Mouse (Mus musculus) granulocyte monocyte progenitor cell, adult 5-6 weeks (primary cell): ENCODE results near the gene Emp1. TPM values are rescaled to one million over a fixed set of nuclear protein-coding genes. Genes with fewer than 3 reads are reported as not detected.

Experiments
- ATAC-seq: replicated peaks from 2 replicates; pipeline ENCODE4 v1.8.0; 2016; ENCODE audit warnings: mild to moderate bottlenecking, moderate TSS enrichment, inconsistent platforms; ENCODE audit not compliant: poor library complexity, severe bottlenecking
- total RNA-seq, 2 experiments: library from RNA; stranded (forward) in 1 of 2; stranded (reverse) in 1 of 2; fragments of 200-712, 200-1000 nt in 1 of 2; fragments of >200 nt in 1 of 2; fragmentation: Nextera tagmentation in 1 of 2; gene quantifications; 2 replicates each; pipeline ENCODE4 v1.2.3; 2014 to 2017

Emp1 gene
- total RNA-seq, 2 experiments from 2014 or later: not detected

DNA sequence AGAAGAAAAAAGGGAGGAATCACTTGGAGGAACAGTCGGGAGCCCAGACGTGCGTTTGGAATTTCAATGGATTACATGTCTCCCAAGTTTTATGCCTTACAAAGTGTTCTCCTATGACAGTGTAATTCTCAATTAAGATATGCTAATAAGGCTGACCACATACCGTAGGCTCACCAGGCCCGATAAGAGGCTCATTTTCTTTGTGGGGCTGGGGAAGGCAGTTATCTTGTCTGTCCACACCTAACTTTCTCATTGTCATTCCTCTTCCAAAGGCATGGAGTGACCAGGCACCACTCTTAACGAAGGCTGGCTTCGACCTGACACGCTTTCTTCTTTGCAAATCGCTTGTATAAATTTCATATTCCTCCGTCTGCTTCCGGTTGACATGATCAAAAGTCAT, 42.7 kb downstream of the Emp1 start:
- no peak for ATAC-seq

DNA sequence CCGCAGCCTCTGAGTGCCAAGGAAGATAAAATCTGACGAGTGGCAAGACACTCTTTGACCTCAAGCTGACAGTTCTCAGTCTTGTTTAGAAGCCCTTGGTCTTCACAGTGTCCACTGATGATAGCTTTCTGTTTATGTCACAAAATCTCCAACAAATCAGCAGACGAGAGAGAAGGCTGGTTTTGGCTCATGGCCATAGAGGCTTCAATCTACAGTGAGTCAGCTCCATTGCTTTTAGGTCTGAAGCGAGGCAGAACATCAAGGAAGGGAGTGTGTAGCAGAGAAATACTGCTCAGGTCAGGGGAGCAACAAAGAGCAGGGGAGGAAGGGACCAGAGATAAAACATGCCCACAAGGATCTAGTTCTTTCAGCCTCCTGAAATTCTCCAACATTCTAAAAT, 45.0 kb downstream of the Emp1 start:
- no peak for ATAC-seq

DNA sequence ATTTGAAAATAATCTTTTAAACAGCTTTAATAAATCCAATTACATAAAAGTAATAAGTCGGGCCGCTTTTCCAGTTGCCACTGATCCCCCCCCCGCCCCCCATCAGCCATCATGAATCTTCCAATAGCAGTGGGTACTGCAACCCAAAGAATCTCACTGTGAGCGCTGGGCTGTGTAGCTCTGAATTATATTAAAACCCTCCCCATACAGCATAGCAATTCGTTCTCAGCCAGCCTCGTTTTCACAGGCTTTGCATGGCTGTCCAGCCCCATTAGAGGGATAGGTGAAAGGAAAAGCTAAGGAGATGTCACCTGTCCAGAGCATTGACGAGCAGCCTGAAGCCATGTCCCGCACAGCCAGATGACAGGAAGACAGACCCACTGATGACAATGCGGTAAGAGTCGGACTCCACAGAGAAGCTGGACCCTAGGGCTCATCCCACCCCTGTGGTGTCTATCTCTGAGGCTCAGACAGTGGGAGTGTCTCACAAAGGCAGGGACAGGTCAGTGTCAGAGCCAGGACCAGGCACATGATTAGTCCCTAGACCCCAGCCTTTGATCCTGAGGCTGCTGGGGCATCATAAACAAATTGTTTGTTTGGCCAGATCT, 49.5 kb downstream of the Emp1 start:
- ATAC-seq: no peak

DNA sequence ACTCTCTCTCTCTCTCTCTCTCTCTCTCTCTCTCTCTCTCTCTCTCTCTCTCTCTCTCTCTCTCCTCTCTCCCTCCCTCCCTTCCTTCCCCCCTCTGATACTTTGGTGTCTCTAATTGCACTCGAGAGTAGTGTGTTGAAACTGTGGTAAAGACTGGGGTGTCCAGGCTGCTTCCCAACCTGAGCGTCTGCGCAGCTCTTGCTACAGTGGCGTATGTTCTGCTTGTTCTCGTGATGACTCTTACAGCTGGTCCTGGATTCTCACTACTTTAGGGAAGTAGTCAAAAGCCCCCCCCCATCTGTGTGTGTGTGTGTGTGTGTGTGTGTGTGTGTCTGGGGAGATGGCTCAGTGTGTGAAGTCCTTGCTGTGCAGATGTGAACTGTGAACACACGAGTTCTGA, 50.3 kb downstream of the Emp1 start:
- ATAC-seq: peak; percentile 86

DNA sequence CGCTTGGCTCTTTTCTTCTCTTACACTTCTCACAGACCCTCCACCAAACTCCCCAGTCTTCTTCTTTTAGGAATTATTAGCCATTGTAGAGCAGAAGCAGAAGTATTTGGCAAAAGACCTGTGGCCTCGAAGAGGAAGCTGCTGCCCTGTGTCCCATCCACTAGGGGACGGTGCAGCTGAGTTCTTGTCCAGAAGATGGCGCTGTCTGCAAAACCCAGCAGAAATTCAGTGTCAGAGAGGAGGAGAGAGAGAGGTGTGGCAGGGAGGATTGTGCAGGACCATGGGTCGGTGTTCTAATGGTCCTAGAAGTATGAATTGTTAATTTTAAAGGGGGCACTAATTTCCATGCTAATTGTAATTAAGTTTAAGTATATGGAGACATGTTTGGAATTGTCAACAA, 55.1 kb downstream of the Emp1 start:
- peak; percentile 66 for ATAC-seq

DNA sequence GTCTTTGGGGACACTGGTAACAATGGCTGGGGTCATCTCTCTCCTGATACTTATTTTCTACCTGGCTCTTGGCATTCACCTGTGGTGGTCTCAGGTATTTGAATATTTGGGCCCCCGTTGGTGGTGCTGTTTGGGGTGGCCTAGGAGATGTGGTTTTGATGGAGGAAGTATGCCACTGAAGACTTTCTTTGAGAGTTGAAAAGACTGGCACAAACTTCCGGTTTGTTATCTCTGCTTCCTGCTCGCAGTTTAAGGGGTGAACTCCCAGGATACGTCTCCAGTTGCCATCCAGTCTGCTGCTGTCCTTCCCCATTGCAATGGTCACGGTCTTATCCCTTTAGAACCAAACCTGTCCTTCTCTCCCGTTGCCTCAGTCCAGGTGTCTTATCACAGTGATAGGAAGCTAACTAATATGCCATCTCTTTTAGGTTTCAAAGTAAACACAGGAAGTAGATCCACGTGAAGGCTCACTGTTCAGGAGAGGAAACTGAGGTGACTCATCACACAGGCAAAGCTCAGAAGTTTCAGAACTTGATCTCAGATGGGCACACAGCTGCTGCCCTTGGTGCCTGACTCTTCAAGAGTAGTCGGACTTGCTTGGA, 56.0 kb downstream of the Emp1 start:
- peak; percentile 45 for ATAC-seq

DNA sequence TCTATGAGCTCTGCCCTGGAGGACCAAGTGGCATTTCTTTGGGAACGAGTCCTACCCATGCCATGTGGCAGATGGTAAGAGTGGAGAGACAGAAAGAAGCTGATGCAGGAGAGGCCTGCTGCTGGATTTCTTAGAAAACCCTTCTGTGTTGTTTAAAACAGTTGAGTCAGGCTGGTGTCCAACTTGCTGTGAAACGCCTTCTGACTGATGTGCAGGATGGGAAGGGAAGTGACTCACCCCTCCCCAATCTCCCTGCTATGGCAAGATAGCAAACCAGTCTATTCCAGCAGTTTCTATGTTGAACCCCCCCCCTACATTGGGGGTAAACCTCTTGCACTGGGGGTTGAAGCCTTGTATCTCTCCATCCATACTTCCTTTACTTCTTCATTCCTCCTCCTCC, 65.9 kb downstream of the Emp1 start:
- no peak for ATAC-seq

DNA sequence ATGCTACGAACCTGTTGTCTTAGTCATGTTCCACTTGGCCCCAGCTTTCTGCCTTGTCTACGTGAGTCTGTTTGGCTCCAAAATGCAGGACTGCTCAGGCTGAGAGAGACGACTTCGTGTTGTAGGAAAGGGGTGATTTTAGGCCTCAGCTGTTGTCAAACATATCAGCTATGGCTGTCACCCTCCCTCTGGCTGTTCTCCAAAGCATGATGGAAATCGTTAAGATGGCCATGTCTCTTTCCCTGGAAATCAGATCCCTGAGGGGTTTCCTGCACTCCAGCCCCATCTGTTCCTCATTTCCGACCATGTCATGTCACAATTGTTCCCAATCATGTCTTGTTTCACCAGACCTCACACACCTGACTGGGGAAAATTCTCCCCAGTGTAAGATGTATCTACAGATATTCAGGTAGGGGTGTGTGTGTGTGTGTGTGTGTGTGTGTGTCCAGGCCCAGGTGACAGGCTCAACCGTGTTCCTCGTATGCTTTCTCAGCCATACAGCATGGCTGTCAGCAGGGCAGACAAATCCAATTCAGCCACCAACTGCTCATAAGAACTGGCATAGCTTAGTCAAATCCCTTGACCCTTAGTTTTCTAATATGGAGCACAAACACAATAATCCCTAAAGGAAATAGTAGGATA, 67.0 kb downstream of the Emp1 start:
- no peak for ATAC-seq

DNA sequence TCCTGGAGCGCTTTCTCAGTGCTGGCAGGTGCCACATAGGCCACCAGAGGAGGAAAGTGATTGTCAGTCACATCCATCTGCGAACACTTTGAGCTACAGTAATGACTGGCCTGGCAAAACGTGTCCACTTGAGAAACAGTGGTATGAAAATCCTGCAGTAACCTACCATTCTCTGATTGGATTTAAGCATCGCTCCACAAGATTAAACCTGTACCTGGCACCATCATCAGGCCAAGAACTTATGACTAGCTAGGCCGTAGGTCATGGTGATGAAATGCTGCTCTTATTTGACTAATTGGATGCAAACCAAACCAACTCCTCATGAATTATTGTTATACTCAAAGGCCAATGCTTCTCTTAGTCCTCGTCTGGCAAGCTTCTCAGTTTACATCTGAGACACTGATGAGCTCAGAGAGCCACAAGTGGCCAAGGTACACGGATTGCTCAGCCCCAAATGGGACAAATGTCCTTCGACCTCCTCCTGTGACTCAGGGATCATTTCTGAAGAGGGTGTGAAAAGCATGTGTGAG, 68.2 kb downstream of the Emp1 start:
- no peak for ATAC-seq

Other genes with a start within 250 kb of the Emp1 start
- gene Gprc5d, start 244.3 kb upstream of the Emp1 start, total RNA-seq (2014; fragmentation: Nextera tagmentation): not detected in 2 replicates
- not detected in 2 replicates for gene Gprc5d, start 244.3 kb upstream of the Emp1 start, total RNA-seq (2017)
- 1.7 and 4.4 TPM in 2 replicates for gene Fam234b, start 164.6 kb upstream of the Emp1 start, total RNA-seq (2014; fragmentation: Nextera tagmentation)
- 2.3 and 2.5 TPM in 2 replicates for gene Fam234b, start 164.6 kb upstream of the Emp1 start, total RNA-seq (2017)
- gene Hebp1, start 164.5 kb upstream of the Emp1 start, total RNA-seq (2014; fragmentation: Nextera tagmentation): 3.1 and 10.8 TPM in 2 replicates
- gene Hebp1, start 164.5 kb upstream of the Emp1 start, total RNA-seq (2017): 6.7 and 29.6 TPM in 2 replicates
- gene Gsg1, start 108.2 kb upstream of the Emp1 start, total RNA-seq (2014; fragmentation: Nextera tagmentation): not detected in 2 replicates
- gene Gsg1, start 108.2 kb upstream of the Emp1 start, total RNA-seq (2017): not detected in 2 replicates
- not detected in 2 replicates for gene Pbp2, start 52.1 kb upstream of the Emp1 start, total RNA-seq (2014; fragmentation: Nextera tagmentation)
- not detected in 2 replicates for gene Pbp2, start 52.1 kb upstream of the Emp1 start, total RNA-seq (2017)